ENCODE assay signal across 1 mouse cellular context in the genomic region with DNA sequence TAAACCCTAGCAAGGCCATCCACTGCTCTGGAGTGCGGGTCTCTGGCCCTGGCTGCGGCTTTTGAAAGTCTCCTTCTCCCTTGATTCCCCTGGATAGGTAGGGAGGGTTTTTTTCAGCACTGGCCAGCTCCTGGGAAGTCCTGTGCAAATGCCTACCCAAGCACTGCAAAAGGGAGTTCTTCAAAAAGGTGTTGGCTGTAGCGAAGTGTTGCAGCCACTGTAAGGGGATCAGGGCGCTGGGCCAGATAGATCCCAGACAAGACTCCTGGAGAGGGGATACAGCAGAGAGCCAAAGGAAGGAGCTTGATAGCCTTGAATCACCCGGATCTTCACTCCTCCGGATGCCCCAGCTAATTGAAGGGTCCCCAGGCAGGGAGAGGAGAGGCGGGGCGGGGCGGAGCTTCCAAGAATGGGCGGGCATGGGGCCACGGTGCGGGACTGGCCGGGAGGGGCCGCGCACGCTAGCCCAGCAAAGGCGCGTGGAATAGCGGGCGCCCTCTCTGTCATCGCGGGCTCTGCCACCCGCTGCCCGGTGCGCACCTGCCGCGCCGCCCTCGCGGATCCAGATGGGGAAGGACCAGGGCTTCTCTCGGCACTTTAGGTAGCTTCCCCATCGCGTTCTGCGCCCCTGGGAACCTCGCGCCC.
TF ChIP-seq lines count a peak whose summit lies in the region.

No protein-coding gene starts in this region.

TF ChIP-seq in ES-E14, 5 proteins besides CTCF, POLR2A, EP300 and RAD21:
- TF ChIP-seq CHD2 (IDR thresholded peaks at IDR 0.05; ENCODE audit: low read depth, low read length) (no peak), MAFK (IDR thresholded peaks at IDR 0.05; ENCODE audit: insufficient read depth, low read depth, low read length) (0 out of 2 replicates have a peak, but pooled peaks have one; percentile 13)
